Mouse (Mus musculus) lung, postnatal 10 days (tissue): ENCODE data around the gene Fzd4.

Experiments
- DNase-seq: peaks from one replicate; pipeline ENCODE4 v3.0.0; 2021

Gene Fzd4

DNA sequence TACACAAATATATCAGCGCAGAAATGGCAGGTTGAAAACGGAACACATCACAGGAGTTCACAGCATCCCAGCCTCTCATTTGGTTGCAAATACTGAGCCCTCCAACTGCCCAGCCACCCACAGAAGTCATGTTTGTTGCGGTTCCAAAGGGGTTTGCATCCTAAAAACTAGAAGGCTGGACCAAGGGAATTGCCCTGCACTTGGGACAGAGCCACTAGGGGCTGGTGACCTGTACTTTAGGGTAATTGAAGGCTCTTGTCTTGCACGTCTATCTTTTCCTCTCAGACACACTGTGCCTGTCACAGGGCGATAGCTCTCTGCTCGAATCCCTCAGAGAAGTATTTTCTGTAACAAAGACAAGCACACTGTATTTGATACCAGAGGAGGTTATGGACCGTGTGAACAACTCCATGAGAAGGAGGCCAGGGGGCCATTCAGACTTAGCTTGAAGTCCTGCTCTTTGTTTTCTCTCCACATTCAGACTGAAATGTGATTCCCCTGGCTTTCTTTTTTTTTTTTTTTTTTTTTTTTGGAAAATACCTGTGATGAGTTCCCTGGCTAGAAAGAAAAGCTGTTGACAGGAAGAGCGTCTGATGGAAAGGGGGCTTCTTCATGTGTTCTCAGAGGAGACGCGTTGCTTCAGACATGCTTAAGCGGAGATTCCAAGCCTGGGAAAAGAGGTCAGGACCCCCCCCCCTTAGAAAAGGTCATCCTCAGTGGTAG is 2.9 kb upstream of the Fzd4 start:
- DNase-seq: no peak

DNA sequence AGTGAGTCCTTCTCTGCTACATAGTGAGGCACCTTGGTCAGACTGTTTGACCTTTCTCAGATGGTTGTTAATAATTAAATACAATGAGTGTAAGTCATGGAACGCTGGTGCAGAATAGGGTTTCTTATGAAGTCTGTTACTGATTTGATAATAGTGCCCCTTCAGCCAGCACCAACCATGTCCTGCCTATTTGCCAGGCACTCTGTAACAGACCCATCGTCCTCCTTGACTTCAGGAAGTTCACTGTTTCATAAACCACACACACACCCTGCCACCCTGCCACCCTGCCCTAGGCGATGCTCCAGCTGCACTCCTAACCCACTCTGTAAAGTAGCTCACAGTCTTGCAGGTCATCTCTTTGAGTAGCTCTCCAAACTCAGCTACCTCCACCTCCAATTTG is 2.2 kb upstream of the Fzd4 start:
- DNase-seq: no peak

DNA sequence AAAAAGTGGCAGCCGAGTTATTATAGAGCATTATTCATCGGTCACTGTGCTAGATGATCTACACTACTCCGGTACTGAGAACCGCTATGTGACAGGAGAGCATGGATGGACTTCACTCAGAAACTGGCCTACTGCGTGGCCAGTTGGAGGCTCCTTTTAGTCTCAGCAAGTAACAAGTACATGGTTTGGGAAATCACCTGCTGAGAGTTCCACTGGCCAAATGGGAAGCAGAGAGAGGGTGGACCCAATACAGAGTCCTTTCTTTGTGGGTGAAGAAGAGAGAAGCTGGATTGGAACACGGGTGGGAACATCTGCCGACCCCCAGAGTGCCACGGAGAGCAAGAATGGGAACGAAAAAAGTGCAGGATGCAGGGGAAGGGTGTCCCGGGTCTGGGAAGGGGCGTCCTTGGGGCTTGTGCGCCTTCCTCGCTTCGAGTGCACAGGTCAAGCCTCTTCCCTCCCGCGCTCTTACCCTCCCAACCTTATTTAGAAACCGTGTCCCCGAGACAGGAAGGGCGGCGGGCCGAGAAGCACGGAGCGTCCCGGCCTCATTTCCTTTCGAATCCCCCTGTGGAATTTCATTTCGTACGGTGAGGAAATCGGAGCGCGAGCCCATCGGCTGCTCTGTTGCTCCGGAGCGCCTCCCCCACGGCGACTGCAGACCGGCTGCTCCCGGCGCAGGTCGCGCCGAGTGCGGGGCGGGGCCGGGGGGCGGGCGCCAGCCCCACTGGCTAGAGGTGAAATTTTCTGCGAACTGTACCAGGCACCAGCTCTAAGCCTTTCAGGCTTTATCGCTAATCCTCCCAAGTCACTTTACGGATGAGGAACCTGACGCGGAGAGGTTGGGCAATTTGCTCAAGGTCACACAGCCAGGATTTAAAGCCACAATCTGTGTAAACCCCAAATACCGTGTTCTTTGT is 842 bp upstream of the Fzd4 start:
- DNase-seq: peak; percentile 88

DNA sequence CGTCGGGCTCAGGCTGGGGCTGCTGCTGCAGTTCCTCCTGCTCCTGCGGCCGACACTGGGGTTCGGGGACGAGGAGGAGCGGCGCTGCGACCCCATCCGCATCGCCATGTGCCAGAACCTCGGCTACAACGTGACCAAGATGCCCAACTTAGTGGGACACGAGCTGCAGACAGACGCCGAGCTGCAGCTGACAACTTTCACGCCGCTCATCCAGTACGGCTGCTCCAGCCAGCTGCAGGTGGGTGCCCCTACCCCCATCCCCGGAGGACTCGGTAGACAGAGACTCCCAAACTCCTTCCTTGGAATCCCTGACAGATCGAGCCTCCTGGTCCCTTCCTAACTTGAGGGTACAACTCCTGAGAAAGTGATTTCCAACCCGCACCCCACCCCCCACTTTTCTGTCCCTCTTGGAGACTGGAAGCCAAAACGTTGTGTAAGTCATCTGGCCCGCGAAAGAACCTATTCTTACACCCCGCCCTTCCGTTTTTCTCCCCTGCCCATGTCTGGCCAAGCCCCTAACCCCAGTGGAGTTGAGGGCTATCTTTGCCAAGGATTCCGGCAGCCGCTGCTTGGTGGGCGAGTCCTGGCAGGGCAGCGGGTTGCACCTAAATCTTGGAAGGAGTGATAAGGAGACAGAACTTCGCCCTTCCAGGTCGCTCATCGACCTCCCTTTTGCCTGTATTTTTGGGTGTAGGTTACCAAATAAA is 732 bp downstream of the Fzd4 start:
- peak; percentile 60 for DNase-seq

DNA sequence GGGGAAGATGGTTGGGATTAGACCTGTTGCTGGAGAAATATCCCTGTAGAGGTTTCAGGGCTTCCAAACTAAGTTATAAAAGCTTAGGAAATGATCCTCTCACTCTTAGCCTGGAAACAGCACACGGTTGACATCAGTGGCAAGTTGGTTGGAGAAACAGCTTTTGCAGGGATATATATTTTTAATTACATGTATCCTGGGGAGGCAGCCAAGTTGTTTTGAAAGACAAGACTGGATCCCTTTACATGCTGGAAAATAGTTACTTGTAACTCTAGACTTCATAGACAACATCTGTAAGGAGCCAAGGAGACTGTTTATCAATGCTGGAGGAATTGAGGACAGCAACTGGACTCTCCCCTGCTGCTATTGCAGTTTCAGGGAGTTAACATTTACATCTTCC is 1.9 kb downstream of the Fzd4 start:
- no peak for DNase-seq

DNA sequence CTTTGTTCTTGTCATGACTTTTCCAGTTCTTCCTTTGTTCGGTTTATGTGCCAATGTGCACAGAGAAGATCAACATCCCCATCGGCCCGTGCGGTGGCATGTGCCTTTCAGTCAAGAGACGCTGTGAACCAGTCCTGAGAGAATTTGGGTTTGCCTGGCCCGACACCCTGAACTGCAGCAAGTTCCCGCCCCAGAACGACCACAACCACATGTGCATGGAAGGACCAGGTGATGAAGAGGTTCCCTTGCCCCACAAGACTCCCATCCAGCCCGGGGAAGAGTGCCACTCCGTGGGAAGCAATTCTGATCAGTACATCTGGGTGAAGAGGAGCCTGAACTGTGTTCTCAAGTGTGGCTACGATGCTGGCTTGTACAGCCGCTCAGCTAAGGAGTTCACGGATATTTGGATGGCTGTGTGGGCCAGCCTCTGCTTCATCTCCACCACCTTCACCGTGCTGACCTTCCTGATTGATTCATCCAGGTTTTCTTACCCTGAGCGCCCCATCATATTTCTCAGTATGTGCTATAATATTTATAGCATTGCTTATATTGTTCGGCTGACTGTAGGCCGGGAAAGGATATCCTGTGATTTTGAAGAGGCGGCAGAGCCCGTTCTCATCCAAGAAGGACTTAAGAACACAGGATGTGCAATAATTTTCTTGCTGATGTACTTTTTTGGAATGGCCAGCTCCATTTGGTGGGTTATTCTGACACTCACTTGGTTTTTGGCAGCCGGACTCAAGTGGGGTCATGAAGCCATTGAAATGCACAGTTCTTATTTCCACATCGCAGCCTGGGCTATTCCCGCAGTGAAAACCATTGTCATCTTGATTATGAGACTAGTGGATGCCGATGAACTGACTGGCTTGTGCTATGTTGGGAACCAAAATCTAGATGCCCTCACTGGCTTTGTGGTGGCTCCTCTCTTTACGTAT is 3.1 kb downstream of the Fzd4 start:
- peak; percentile 20 for DNase-seq

DNA sequence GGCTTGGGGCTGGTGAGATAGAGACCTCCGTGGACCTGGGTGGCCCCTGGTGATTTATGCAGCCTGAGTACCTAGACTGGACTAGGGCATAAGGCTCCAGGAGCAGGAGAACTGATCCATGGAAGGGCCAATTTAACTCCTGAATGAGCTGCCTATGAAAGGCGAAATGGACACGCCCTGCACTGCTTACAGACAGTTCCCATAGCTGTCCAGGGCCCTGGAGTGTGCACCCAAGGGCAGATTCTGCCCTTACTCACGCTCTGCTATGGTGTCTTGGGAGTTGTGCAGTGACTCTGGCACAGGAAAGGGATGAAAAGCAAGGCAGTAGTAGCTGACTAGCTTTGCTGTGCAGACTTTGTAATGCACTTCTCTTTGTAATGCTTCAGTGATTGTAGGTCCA is 6.1 kb downstream of the Fzd4 start:
- DNase-seq: no peak

DNA sequence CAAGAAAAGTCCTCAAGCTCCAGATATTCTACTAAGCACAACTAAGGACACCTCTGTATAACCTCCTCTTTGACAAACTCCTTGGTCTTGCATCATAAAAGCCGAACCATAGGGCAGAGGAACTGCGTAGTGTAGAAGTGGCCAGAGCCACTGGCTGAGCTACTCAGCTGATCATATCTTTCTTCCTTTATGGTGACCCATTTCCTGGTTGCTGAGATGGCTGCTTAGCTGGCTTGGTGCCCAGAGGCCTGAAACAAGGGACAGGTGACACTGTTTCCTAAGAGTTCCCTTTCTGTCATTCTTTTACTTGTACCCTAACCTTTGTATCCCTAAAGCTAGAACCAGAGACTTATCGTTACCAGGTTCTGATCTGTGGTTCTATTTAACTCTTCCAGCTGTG is 7.2 kb downstream of the Fzd4 start:
- DNase-seq: peak; percentile 52

DNA sequence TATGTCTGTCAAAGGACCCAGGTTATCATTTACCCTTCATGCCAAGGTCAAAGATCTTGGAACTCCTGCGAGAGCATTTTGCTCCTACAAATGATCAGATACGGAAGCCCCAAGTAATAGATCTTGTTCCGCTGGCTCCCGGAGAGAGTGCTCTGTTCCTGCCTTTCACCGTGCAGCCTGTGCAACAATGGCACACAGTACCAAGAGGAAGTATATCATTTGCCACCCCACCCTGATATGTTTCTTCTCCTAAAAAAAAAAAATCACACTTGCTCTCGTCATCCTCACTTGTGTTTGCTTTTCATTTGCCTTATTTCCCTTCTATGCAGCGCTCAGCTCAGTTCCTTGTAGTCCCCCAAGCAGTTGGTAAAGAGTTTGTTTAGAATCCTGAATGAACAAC is 7.9 kb downstream of the Fzd4 start:
- no peak for DNase-seq

DNA sequence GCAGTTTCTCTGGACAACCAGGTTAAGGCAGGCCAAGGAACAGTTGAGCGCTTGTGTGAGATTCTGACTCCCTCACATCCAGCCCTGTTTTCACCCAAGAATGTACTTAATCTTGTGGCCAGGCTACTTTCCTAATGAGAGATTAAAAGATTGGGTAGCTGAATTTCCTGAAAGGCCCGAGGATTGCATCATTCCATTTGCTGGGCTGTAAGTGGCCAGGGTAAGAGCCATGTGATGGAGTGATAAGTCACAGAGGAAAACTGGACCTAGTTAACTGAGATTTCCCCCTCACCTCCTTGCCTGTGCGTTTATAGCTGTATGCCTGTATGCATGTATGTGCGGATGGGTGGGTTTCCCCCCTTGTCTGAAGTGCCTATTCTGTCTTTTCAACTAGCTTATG is 11.9 kb downstream of the Fzd4 start:
- no peak for DNase-seq

DNA sequence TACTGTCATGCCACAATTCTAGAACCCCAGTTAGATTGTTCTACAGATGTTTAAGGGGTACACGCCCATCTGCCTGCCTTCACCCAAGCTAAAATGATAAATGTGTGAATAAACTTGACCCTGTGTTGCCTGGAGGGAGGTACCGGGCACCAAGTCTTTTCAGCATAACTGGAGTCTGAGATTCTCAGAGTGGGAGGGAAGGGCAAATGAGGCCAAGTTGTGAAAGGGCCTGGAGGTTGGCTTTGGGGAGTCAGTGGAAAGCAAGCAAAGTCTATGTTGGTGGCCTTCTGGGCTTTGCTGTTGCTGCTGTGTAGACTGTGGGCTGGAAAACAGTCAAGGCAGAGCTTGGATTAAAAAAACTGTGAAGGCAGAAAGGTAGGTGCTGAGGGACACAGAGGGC is 13.6 kb downstream of the Fzd4 start:
- DNase-seq: peak; percentile 28

DNA sequence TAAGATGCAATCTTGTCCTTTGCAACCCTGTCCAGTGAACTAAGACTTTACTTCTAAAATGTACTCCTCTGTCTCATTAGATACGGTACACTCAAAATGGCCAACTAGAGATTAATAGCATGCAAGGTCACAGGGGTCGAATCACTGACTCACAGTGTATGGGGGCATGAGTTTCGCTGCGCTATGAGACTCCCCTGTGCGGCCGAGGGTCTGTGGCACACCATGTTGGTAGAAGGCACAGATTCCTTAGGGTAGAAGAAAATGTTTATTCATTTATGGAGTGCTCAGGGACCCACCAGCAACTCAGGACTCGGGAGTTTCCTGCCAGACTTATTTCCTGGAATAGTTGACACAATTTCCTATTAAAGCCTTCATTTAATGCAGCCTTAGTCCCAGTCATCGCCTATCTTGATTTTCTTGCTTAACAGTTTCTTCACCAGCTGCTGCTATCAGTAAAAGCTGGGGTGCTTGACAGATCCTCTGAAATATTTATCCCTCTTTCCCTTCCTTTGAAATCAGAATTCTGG is 14.0 kb downstream of the Fzd4 start:
- no peak for DNase-seq

DNA sequence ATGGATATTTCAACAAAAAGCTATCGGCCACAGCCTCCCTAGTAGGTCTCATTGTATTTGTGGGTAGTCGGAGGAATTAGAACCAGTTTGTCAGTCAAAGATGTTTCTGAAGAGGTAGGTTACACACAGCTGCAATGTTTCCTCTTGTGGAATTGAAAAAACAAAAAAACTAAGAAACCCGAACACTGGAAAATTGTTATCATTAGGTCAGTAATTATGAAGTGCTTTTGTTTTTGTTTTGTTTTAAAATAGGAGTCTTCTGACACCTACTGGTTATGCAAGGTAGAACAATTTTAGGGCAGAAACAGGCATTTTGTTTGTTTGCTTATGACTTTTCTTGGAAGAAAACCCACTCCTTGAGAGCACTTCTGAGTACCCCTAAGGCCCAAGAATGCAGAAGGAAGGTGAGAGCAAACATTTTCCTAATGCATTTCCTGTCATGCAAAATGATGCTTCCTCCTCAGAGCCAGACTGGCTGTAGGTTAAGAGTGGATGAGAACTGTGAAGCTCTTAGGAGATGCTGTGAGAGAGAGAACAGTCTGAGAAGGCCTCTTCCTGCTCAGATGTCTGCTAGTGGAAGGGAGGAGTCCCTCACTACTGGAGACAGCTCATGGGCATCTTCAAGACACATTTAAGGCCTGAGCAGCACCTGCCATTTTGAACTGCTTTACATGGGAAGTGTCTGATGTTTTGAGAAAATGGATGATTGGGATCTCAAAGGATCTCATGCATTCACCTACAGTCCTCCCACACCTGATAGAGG is 14.9 kb downstream of the Fzd4 start:
- no peak for DNase-seq

DNA sequence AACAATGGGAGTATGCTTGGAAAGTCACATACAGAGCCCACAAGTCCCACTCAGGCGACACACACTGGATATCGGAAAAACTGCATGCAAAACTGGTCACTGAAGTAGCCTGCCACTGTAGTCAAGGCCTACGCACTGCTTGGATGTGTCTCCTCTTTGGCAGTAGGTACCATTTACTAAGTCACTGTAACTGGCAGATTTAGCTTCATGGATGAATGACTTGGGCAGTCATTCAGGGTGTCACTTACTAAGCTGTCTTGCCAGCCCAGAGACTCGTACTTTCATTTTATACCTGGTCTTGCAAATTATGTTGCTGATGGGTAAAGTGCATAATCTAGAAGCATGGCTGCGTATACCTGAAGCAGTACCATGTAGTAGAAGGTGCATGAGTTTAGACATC is 17.1 kb downstream of the Fzd4 start:
- no peak for DNase-seq

DNA sequence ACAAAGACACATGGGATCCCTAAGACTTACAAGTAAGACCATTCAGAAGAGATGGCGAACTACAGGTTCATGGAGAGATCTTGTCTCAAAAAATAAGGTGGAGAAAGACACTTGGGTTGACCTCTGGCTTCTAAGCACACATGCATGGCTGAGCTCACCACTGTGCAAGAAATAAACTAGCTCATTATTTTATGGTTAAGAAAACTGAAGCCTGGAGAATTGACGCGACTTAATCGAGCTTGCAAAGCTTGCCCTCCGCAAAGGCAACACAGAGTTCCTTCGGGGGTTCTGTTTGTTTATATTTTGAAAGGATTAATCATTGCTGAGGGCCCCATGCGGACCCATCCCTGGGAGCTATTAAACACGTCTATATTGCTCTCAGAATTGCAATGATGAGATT is 18.5 kb downstream of the Fzd4 start:
- DNase-seq: no peak

DNA sequence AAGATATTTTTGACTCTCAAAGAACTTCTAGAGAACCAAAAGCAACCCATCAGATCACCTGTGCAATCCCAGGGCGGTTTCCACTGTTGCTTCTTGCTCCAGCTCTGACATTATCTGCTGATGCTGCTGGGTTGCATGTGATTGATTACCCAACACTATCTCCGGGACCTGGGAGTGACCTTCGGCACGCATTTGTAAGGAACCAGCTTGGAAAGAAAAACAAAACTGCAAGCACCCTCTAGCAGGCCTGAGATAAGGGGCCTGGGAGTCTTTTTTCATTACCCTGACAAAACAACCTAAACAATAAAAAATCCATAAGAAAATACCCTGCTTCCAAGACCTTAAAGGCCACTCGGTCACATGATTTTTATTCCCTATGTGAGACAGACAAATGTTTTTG is 19.0 kb downstream of the Fzd4 start:
- DNase-seq: no peak

DNA sequence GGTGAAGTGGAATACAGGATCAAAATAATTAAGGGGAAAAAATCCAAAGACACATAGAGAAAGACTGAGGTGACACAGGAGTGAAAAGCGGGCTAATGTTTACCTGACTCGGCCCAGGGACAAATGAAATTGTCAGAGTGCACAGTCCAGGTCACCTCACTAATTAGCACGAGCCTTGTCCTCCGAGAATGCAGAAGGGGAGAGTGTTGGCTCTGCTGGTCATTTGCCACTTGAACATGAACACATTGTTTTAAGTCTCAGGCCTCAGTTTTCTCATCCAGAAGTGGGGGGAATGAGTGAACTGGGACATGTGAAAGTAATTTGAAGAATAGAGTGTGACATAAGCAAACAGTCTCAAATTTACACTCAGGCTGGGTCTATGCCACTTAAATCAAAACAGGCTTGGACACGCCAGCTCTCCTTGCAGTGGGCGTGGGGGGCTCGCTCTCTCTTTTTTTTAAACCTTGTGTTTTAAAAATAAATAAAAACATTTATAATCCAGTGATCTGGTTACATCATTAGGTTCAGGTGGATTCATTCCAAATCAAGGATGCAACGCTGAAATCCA is 19.6 kb downstream of the Fzd4 start:
- DNase-seq: no peak

DNA sequence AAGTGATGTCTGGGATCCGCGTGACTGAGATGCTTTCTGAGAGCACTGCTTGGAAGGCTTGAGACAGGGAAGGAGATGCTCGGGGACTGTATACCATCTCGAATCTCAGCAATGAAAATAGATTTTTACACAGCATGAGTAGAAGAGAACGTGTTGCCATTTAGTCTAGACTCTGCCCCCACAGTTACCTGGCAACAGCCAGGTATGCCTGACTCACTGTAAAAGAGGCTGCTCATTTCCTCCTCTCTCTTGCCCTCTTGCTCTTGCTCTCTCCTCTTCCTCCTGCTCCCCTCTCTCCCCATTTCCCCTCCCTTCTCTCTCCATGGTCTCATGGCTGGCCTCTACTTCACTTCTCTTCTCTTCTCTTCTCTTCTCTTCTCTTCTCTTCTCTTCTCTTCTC is 20.5 kb downstream of the Fzd4 start:
- DNase-seq: no peak

DNA sequence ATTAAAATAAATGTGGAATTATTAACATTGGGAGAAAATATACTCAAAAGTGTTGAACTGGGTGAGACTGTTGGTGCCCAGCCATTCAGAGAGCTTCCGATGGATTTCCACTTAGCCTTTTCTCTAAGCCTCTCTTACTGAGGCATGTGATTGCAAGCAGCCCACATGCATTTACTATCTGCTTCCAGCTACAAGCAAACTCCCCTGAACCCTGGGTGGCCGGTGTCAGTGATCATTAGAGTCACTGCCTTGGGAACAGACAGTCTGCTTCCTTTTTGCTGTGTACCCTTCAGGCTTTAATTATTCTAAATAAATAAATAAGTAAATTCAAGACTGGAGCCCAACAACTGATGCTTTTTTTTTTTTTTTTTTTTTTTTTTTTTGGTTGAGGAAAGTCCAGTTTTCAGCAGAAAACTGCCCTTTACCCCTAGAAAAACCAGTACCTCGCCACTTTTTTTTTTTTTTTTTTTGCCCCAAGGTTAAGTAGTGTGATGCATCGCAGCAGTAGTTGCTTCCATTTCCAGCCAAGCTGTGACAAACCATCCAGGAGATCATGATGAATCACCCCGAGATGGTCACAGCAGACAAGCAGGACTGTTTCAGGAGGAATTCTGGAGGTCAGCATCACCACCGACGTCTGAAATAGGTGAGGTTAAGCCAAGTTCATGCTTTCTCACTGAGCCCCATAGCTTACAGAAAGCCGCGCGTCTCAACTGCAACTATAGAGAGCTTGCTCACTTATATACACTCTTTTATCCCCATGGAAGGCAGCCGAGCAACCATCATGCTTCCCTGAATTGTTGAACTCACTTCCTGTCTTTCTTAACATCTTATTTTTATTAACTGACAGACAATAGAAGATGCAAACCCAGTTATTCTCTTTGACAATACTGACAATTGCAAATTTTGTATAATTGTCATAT is 21.9 kb downstream of the Fzd4 start:
- DNase-seq: no peak

DNA sequence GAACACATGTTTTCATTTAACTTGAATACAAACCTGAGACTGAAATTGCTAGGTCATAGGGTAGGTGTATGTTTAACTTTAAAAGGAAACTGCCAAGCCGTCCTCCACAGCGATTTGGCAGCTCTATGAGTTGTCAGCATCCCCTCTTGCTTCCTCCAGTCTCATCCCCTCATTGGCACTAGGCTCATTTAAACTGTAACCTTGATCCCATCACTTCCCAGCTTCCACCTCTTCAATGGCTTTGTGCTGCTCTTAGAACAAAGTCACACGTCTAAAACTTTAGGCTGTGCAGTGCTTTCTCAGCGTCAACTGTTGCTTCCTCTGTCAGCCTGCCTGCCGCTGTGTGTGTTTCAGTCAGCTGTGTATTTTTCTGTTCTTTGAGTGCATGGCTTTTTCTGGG is 22.9 kb downstream of the Fzd4 start:
- DNase-seq: no peak
